Mouse (Mus musculus) neural tube, embryonic 14.5 days (tissue): Measurements from ENCODE around the gene Dus3l. TPM values are rescaled to one million over a fixed set of nuclear protein-coding genes. Genes with fewer than 3 reads are reported as not detected.

Experiments used
- ATAC-seq: fragments of 200-750 bp; cut with Nextera tagmentation; 2 replicates; pipeline ENCODE4 v1.8.0; 2017; ENCODE audit warnings: low read depth, mild to moderate bottlenecking, moderate TSS enrichment, moderate library complexity
- H3K27ac ChIP-seq: fragments of 300-500 bp; sonication (generic); 2 replicates; pipeline ENCODE4 v1.5.1; 2014; ENCODE audit warnings: low read depth, mild to moderate bottlenecking, control low read depth, low read length, moderate library complexity, mixed read lengths
- H3K27me3 ChIP-seq: fragments of 300-500 bp; sonication (generic); 2 replicates; pipeline ENCODE4 v1.6.1; 2014; ENCODE audit warnings: low read length; ENCODE audit not compliant: control insufficient read depth, insufficient read depth
- H3K36me3 ChIP-seq: fragments of 300-500 bp; sonication (generic); 2 replicates; pipeline ENCODE4 v1.6.1; 2014; ENCODE audit warnings: low read length, mixed read lengths; ENCODE audit not compliant: control insufficient read depth, insufficient read depth
- H3K4me1 ChIP-seq: fragments of 300-500 bp; sonication (generic); 2 replicates; pipeline ENCODE4 v1.6.1; 2014; ENCODE audit warnings: low read length; ENCODE audit not compliant: control insufficient read depth, insufficient read depth
- H3K4me2 ChIP-seq: fragments of 300-500 bp; sonication (generic); 2 replicates; pipeline ENCODE4 v1.6.1; 2014; ENCODE audit warnings: mild to moderate bottlenecking, low read depth, low read length, control low read depth
- H3K4me3 ChIP-seq: fragments of 300-500 bp; sonication (generic); 2 replicates; pipeline ENCODE4 v1.5.1; 2014; ENCODE audit warnings: low read depth, low read length, control low read depth, mixed read lengths
- H3K9ac ChIP-seq: fragments of 300-500 bp; sonication (generic); replicated peaks from 2 replicates; pipeline ENCODE4 v1.6.1; 2014; ENCODE audit warnings: low read depth, mild to moderate bottlenecking, control low read depth, low read length, mixed read lengths
- H3K9me3 ChIP-seq: fragments of 300-500 bp; sonication (generic); 2 replicates; pipeline ENCODE4 v1.6.1; 2016; ENCODE audit warnings: low read length; ENCODE audit not compliant: control insufficient read depth
- WGBS: fragments of 180-500 bp; shearing (Covaris S2); extraction: QIAGEN DNeasy Blood & Tissue Kit; methylation state at CpG from one replicate; pipeline ENCODE4 v1.1.7; 2014; 5-methylcytosine and 5-hydroxymethylcytosine counted together
- polyA plus RNA-seq: library from polyadenylated mRNA; unstranded; fragments of >200 nt; fragmentation: Nextera tagmentation; extraction: Ambion mirVana; gene quantifications from 2 replicates; pipeline ENCODE4 v1.2.1, GENCODE M21; 2014

The Dus3l gene
- polyA plus RNA-seq, 1 experiment from 2014 or later, result 81.0 TPM

GRCm38 (mm10) chr17:56727029-56727649 lies 37.4 kb upstream of the Dus3l start:
- 13% methylated on average over 7 of the region's 7 CpGs for WGBS
- Histone ChIP-seq H3K9me3 (no peaks in the 10 kb centered on the region), H3K27ac (no peak overlapping the region), H3K36me3 (peaks cover 9% of the 10 kb centered on the region), H3K4me1 (no peaks in the 10 kb centered on the region), H3K9ac (no peak overlapping the region), H3K4me2 (no peak overlapping the region), H3K27me3 (no peaks in the 10 kb centered on the region), H3K4me3 (no peak overlapping the region)
- no peak for ATAC-seq

DNA sequence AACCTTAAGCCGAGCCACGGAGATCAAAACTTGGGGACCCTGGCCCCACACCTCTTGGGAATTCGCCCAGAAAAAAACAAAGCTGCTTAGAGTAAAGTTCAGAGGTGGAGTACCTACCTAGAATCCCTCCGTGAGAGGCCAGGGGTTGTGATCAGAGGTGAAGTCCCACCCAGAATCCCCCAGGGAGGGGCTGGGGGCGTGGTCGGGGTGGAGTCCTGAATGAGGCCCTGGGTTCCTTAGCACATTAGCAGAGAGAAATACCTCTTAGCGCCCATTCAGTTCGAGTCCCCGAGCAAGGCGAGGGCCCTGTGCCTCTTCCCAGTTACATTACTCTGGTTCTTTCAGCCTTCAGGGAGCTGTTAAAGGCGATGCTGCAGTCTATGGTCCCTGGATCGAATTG lies 36.9 kb upstream of the Dus3l start:
- Histone ChIP-seq H3K4me3 (no peak overlapping the region), H3K36me3 (peaks cover 6% of the 10 kb centered on the region; the same call in 1 of the 2 replicates), H3K9ac (no peak overlapping the region), H3K9me3 (no peaks in the 10 kb centered on the region), H3K27me3 (no peaks in the 10 kb centered on the region), H3K4me2 (no peak overlapping the region), H3K27ac (no peak overlapping the region), H3K4me1 (no peaks in the 10 kb centered on the region)
- 10% methylated on average over 12 of the region's 12 CpGs for WGBS
- no peak for ATAC-seq

DNA sequence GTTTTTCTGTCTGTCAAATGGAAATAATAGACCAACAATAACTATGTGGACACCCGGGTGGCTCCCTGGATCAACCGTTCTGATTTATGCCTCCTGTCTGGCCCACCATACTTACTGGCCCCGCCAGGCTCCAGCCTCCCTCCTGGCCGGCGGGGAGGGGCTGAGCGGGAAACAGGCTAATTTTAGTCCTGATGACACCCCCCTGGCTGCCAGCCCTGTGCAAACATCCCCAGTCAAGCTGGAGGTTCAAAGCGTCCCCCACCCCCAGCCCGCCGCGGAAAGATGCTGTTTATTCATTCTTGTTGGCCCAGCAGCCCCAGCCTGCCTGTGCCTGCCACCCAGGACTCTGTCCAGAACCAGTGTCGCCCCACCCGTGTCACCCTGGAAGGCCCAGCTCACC lies 36.4 kb upstream of the Dus3l start:
- Histone ChIP-seq H3K9ac (no peak overlapping the region), H3K4me1 (no peaks in the 10 kb centered on the region), H3K27me3 (no peaks in the 10 kb centered on the region), H3K36me3 (peaks cover 1% of the 10 kb centered on the region; the same call in 1 of the 2 replicates), H3K4me2 (no peak overlapping the region), H3K4me3 (no peak overlapping the region), H3K27ac (no peak overlapping the region), H3K9me3 (no peaks in the 10 kb centered on the region)
- ATAC-seq, result no peak
- 29% methylated on average over 12 of the region's 12 CpGs for WGBS

- no peaks in the 10 kb centered on the region for H3K27me3 ChIP-seq
- H3K9me3 ChIP-seq, result no peaks in the 10 kb centered on the region
- H3K4me3 ChIP-seq, result no peak overlapping the region
- H3K9ac ChIP-seq, result no peak overlapping the region
- 28% methylated on average over 6 of the region's 6 CpGs for WGBS
- no peaks in the 10 kb centered on the region; the same call in 1 of the 2 replicates for H3K36me3 ChIP-seq
- H3K4me1 ChIP-seq, result no peaks in the 10 kb centered on the region
- no peak overlapping the region for H3K4me2 ChIP-seq
- no peak for ATAC-seq
- H3K27ac ChIP-seq, result no peak overlapping the region
Measured at GRCm38 (mm10) chr17:56729151-56729550, 35.4 kb upstream of the Dus3l start.

DNA sequence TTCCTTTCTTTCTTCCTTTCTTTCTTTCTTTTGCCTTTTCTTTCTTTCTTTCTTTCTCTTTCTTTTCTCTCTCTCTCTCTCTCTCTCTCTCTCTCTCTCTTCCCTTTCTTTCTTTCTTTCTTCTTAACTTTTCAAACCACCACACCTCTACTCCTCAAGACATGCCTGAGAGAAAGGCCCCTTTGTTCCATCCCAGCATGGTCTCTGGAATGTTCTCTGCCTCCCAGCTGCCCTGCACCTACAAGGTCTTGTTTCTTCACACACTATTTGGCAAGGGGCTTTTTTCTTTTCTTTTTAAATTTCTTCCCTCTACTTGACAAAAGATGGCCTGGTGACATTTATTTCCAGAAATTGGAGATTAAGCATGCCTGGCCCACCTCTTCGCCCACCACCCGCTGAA lies 34.9 kb upstream of the Dus3l start:
- no peaks in the 10 kb centered on the region for H3K27me3 ChIP-seq
- H3K9ac ChIP-seq, result no peak overlapping the region
- ATAC-seq, result no peak

GRCm38 (mm10) chr17:56736534-56736933 lies 28.0 kb upstream of the Dus3l start:
- H3K36me3 ChIP-seq, result no peaks in the 10 kb centered on the region
- H3K27ac ChIP-seq, result no peak overlapping the region
- no peak overlapping the region for H3K4me2 ChIP-seq
- ATAC-seq, result no peak
- H3K9ac ChIP-seq, result no peak overlapping the region
- H3K27me3 ChIP-seq, result no peaks in the 10 kb centered on the region
- WGBS, result 48% methylated on average over 8 of the region's 8 CpGs
- no peaks in the 10 kb centered on the region for H3K4me1 ChIP-seq
- no peaks in the 10 kb centered on the region for H3K9me3 ChIP-seq
- no peak overlapping the region for H3K4me3 ChIP-seq

More for the DNA sequence above, 34.9 kb upstream of the Dus3l start:
- H3K4me2 ChIP-seq, result no peak overlapping the region
- H3K27ac ChIP-seq, result no peak overlapping the region
- WGBS, result 58% methylated on average over 2 of the region's 2 CpGs
- no peaks in the 10 kb centered on the region; the same call in 1 of the 2 replicates for H3K36me3 ChIP-seq
- no peak overlapping the region for H3K4me3 ChIP-seq
- H3K9me3 ChIP-seq, result no peaks in the 10 kb centered on the region
- H3K4me1 ChIP-seq, result no peaks in the 10 kb centered on the region

- no peaks in the 10 kb centered on the region for H3K27me3 ChIP-seq
- WGBS, result 84% methylated on average over 10 of the region's 10 CpGs
- H3K27ac ChIP-seq, result no peak overlapping the region
- no peaks in the 10 kb centered on the region for H3K4me1 ChIP-seq
- no peak overlapping the region for H3K4me2 ChIP-seq
- H3K9me3 ChIP-seq, result no peaks in the 10 kb centered on the region
- no peak for ATAC-seq
- H3K9ac ChIP-seq, result no peak overlapping the region
- H3K4me3 ChIP-seq, result no peak overlapping the region
- H3K36me3 ChIP-seq, result no peaks in the 10 kb centered on the region
Measured at GRCm38 (mm10) chr17:56738221-56738620, 26.3 kb upstream of the Dus3l start.

GRCm38 (mm10) chr17:56740118-56740787 lies 24.3 kb upstream of the Dus3l start:
- Histone ChIP-seq H3K9me3 (no peaks in the 10 kb centered on the region), H3K4me3 (no peak overlapping the region), H3K4me2 (no peak overlapping the region), H3K4me1 (no peaks in the 10 kb centered on the region), H3K36me3 (no peaks in the 10 kb centered on the region), H3K27me3 (no peaks in the 10 kb centered on the region), H3K27ac (no peak overlapping the region), H3K9ac (no peak overlapping the region)
- no peak for ATAC-seq
- 86% methylated on average over 17 of the region's 17 CpGs for WGBS

- H3K4me3 ChIP-seq, result no peak overlapping the region
- H3K4me1 ChIP-seq, result no peaks in the 10 kb centered on the region
- ATAC-seq, result no peak
- no peak overlapping the region for H3K27ac ChIP-seq
- 79% methylated on average over 17 of the region's 17 CpGs for WGBS
- no peaks in the 10 kb centered on the region for H3K27me3 ChIP-seq
- no peaks in the 10 kb centered on the region for H3K9me3 ChIP-seq
- no peak overlapping the region for H3K4me2 ChIP-seq
- no peak overlapping the region for H3K9ac ChIP-seq
- no peaks in the 10 kb centered on the region for H3K36me3 ChIP-seq
Measured at GRCm38 (mm10) chr17:56740788-56741160, 23.8 kb upstream of the Dus3l start.
